Mouse (Mus musculus): ENCODE measurements around the gene Commd1. TPM values are rescaled to one million over a fixed set of nuclear protein-coding genes. Genes with fewer than 3 reads are reported as not detected.

The Commd1 gene
- 107 TPM for polyA plus RNA-seq (2017; shearing (Covaris generic))

DNA sequence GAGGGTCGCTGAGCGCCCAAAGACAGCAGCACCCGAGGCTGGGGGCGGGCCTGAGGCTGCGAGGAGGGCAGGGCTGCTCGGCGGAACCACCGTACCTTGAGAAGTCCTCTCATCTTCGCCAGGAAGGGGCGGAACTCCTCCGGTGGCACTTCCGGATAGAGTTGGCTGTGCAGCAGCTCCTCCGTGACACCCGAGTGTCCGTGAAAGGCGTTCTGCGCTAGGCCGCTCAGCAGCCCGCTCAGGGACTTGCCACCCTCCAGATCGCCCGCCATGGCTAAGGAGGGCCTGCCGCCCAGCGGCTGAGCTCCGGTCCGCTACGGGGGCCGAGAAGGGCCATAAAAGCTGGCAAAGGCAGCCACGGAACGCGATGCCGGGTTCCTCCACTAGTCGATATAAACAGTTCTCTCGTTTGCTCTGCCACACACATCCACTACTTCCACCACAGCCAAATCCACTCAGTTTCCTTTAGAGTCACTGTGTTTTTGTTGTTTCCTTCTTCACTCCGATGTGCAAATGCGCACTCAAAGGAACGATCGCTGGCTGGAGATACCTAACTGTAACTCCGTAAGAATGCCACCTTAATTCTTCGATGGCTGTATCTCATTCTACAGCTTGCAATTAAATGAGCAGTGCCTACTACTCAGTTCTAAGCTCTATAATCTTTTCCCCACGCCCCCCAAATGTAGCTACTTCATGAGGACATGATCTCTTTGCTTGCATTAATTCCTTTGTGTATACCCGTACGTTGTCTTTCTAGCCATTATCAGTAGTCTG, at the start of gene Commd1, which contains the start of gene Gm28048:
Gene Commd1 (minus strand): TSS at position 399 of the 774 bp plus-strand sequence.
Gene Gm28048 (minus strand): TSS at position 107 of the 774 bp plus-strand sequence.

DNA sequence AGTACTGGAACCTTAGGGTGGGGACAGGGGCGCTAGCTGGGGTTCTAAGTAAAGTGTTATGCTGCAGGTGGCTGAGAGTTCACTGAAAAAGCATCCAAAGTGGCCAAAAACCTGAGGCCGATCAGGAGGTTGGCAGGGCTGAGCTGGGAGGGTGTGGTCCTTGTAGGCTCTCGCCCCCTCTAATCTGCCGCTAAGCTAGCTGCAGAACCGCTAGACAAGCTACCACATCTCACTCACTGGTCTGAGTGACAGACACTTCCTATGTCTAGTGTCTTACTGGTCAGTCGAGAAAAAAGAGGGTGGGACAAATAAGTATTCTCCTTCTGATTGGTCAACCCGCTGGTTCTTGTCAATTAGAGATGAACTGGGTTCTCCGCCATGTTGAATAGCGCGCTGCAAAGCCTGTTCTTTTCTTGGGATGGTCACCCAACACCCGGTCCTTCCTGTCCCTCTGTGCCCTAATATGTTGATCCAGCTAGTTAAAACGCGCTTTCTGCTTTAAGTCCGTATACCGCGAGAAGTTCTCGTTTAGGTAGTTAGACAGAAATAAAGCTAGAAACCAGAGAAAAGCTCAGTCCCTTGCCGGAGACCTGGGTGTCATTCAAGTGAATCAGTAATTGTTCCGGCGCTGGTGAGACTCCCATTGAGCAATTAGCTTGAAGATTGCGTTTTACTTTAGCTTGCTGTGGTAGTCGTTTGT, 25.4 kb upstream of the Commd1 start, which contains the start of gene Fam161a:
Gene Fam161a (plus strand): TSS at position 51 of the 700 bp plus-strand sequence.

DNA sequence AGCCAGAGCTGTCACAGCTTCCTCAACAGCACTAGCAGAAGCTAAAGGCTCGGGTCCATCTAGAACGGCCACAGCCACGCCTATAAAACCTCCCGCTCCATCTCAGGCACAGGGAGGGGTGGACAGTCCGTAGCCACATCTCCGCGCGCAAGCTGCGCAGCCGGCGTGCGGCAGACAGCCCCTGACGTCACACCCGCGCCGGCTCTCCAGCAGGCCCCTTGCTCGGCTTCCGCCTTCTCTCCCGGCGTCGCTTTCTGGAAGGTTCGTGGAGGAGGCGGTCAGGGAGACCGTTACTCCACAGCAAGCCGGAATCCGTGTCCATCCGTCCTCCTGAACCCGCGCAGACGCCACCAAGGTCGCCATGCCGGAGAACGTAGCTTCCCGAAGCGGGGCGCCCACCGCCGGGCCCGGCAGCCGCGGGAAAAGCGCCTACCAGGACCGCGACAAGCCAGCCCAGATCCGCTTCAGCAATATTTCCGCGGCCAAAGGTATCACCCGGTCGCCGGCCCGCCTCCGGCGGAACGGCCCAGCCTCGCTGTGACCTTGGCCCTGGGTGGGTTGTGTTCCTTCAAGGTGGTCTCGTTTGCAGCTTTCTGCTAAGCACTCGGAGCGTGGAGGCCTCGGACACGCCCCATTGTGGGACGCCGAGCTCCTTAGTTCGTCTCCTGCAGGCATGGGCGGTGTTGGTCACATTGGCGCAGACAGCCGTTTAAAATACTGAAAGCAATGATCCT, 8.4 kb upstream of the Commd1 start, which contains the start of gene Cct4:
Gene Cct4 (plus strand): TSS at position 127 of the 734 bp plus-strand sequence.

DNA sequence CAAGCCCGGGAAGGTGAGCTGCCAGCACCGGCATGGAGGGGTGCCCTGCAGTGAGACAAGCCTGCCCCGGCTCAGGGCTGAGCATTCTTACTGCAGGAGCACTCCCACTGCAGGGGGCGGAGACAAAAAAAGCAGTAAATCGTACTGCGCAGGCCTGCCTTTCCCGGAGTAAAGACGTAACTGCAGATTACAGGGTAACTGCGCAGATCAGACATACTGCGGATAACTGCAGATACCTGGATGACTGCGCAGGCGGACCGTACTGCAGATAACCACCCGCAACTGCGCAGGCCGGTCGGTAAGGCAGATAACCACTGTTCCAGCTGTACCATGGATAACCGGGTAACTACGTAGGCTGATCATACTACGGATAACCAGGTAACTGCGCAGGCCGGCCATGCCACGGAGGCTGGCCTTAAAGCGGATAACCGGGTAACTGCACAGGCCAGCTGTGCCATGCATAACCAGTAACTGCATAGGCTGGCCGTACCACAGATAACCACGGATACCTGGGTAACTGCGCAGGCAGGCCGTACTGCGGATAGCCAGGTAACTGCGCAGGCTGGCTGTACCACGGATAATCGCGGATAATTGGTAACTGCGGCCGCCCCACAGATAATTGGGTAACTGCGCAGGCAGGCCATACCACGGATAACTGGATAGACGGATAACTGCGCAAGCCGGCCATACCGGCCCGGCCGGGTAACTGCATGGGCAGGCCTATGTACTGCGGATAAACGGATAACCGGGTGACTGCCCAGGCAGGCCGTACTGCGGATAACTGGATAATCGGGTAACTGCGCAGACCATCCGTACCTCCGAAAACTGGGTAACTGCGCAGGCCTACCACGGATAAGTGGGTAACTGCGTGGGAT, 10.1 kb downstream of the Commd1 start, which contains the start of gene Zrsr1:
Gene Zrsr1 (plus strand): TSS at position 171 of the 875 bp plus-strand sequence.

DNA sequence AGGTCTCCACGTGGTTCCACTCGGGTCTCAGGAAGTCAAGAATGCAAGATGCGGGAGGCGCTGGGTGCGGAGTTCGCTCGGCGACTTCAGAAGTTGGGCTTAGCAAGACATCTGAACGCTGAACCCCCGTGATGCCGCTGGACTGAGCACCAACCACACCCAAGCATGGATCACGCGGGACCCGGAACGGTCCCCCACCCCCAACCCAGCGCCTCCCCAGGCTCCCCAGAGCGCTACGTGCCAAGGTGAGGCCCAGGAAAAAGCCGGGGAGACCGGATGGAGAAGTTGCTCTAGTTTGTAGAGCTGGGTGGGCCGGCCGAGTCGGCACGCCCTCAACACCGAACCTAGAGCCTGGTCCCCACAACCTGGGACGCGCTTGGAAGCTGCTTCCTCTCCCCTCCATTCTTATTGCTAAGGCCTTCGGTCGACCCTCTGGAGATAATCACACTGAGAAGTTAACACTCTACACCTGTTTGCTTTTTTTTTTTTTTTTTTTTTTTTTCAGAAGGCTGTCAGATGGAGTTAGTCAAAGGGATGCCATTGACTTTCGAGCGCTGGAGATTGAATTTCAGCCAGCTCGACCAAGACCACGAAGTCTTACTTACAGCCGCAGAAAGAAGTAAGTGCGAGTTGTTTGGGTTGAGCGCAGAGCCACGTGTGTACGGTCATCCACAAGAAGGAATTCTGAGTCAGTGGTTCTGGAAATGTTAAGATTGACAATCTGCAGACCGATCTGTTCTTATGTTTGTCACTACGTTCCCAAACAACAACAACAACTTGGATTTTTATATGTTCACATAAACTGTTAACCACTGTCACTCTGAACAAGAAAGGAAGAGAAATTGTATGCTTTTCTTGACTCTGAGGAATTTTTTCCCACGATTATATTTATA, 121.6 kb downstream of the Commd1 start, which contains the start of gene B3gnt2:
Gene B3gnt2 (minus strand): TSS at position 627 of the 893 bp plus-strand sequence.

Other genes starting within 250 kb of the Commd1 start
- 13.8 TPM for gene B3gnt2, start 121.4 kb downstream of the Commd1 start, polyA plus RNA-seq (2017; shearing (Covaris generic))
- gene Zrsr1, start 10.4 kb downstream of the Commd1 start, polyA plus RNA-seq (2017; shearing (Covaris generic)) = 3.1 TPM
- gene Gm28048, start 292 bp downstream of the Commd1 start, polyA plus RNA-seq (2017; shearing (Covaris generic)) = 23.8 TPM
- 255 TPM for gene Cct4, start 8.1 kb upstream of the Commd1 start, polyA plus RNA-seq (2017; shearing (Covaris generic))
- gene Fam161a, start 25.1 kb upstream of the Commd1 start, polyA plus RNA-seq (2017; shearing (Covaris generic)) = 2.2 TPM

All from CD4-positive, CD25-positive, alpha-beta regulatory T cell, adult 9 weeks (primary cell).